Mouse (Mus musculus) neural tube, embryonic 13.5 days (tissue): Measurements from ENCODE around the gene Gpx7. TPM values are rescaled to one million over a fixed set of nuclear protein-coding genes. Genes with fewer than 3 reads are reported as not detected.

Experiments
- ATAC-seq: fragments of 200-750 bp; cut with Nextera tagmentation; 2 replicates; pipeline ENCODE4 v1.8.0; 2017; ENCODE audit warnings: low read depth, mild to moderate bottlenecking, moderate TSS enrichment, moderate library complexity
- H3K27ac ChIP-seq: fragments of 300-500 bp; sonication (generic); replicated peaks from 2 replicates; pipeline ENCODE4 v1.5.1; 2015; ENCODE audit warnings: moderate library complexity, mild to moderate bottlenecking, inconsistent platforms
- H3K27me3 ChIP-seq: fragments of 300-500 bp; sonication (generic); 2 replicates; pipeline ENCODE4 v1.6.1; 2015; ENCODE audit warnings: mild to moderate bottlenecking, inconsistent platforms
- H3K36me3 ChIP-seq: fragments of 300-500 bp; sonication (generic); 2 replicates; pipeline ENCODE4 v1.6.1; 2015; ENCODE audit warnings: mild to moderate bottlenecking, inconsistent platforms
- H3K4me1 ChIP-seq: fragments of 300-500 bp; sonication (generic); replicated peaks from 2 replicates; pipeline ENCODE4 v1.6.1; 2015; ENCODE audit warnings: inconsistent platforms
- H3K4me2 ChIP-seq: fragments of 300-500 bp; sonication (generic); 2 replicates; pipeline ENCODE4 v1.6.1; 2015; ENCODE audit warnings: inconsistent platforms, mild to moderate bottlenecking, moderate library complexity
- H3K4me3 ChIP-seq: fragments of 300-500 bp; sonication (generic); 2 replicates; pipeline ENCODE4 v1.5.1; 2015; ENCODE audit warnings: mild to moderate bottlenecking, inconsistent platforms
- H3K9ac ChIP-seq: fragments of 300-500 bp; sonication (generic); 2 replicates; pipeline ENCODE4 v1.6.1; 2015; ENCODE audit warnings: moderate library complexity, mild to moderate bottlenecking, inconsistent platforms
- H3K9me3 ChIP-seq: fragments of 300-500 bp; sonication (generic); 2 replicates; pipeline ENCODE4 v1.6.1; 2016; ENCODE audit warnings: inconsistent platforms
- WGBS: fragments of 180-500 bp; shearing (Covaris S2); methylation state at CpG from one replicate; pipeline ENCODE4 v1.1.7; 2015; 5-methylcytosine and 5-hydroxymethylcytosine counted together
- polyA plus RNA-seq: library from polyadenylated mRNA; unstranded; fragments of >200 nt; fragmentation: Nextera tagmentation; extraction: Ambion mirVana; gene quantifications from 2 replicates; pipeline ENCODE4 v1.2.1, GENCODE M21; 2015

Gene Gpx7
- polyA plus RNA-seq, 1 experiment from 2014 or later = 40.7 TPM

- no peak overlapping the region for H3K9ac ChIP-seq
- H3K4me1 ChIP-seq = peaks cover 19% of the 10 kb centered on the region
- no peak overlapping the region for H3K4me2 ChIP-seq
- no peaks in the 10 kb centered on the region for H3K36me3 ChIP-seq
- H3K27me3 ChIP-seq = no peaks in the 10 kb centered on the region
- ATAC-seq = no peak
- no peak overlapping the region for H3K4me3 ChIP-seq
- WGBS = 78% methylated on average over 11 of the region's 11 CpGs
- H3K9me3 ChIP-seq = no peaks in the 10 kb centered on the region
- H3K27ac ChIP-seq = no peak overlapping the region
Observed at GRCm38 (mm10) chr4:108427719-108428340, 21.1 kb upstream of the Gpx7 start.

- Histone ChIP-seq H3K4me3 (no peak overlapping the region), H3K9ac (no peak overlapping the region), H3K27me3 (no peaks in the 10 kb centered on the region), H3K4me1 (no peaks in the 10 kb centered on the region), H3K36me3 (no peaks in the 10 kb centered on the region), H3K27ac (no peak overlapping the region), H3K9me3 (no peaks in the 10 kb centered on the region), H3K4me2 (no peak overlapping the region)
- 89% methylated on average over 2 of the region's 2 CpGs for WGBS
- ATAC-seq = no peak
Observed at GRCm38 (mm10) chr4:108424587-108424986, 17.8 kb upstream of the Gpx7 start.

GRCm38 (mm10) chr4:108407621-108408020 is 860 bp upstream of the Gpx7 start:
- H3K4me1 ChIP-seq = peaks cover 24% of the 10 kb centered on the region
- no peak overlapping the region for H3K4me3 ChIP-seq
- H3K9ac ChIP-seq = no peak overlapping the region
- peaks cover 5% of the 10 kb centered on the region; the same call in 1 of the 2 replicates for H3K36me3 ChIP-seq
- no peak overlapping the region for H3K27ac ChIP-seq
- WGBS = 35% methylated on average over 8 of the region's 8 CpGs
- no peak for ATAC-seq
- H3K4me2 ChIP-seq = no peak overlapping the region
- no peaks in the 10 kb centered on the region for H3K9me3 ChIP-seq
- no peaks in the 10 kb centered on the region for H3K27me3 ChIP-seq

GRCm38 (mm10) chr4:108406138-108406860 is 462 bp downstream of the Gpx7 start:
- H3K9ac ChIP-seq = peak overlapping the region; percentile 80
- 1% methylated on average over 51 of the region's 52 CpGs for WGBS
- H3K4me1 ChIP-seq = peaks cover 24% of the 10 kb centered on the region
- ATAC-seq = peak; percentile 86
- H3K4me3 ChIP-seq = peak overlapping the region; percentile 51
- no peaks in the 10 kb centered on the region for H3K27me3 ChIP-seq
- peaks cover 7% of the 10 kb centered on the region; the same call in 1 of the 2 replicates for H3K36me3 ChIP-seq
- H3K27ac ChIP-seq = peak overlapping the region; percentile 64
- peak overlapping the region; percentile 84 for H3K4me2 ChIP-seq
- H3K9me3 ChIP-seq = no peaks in the 10 kb centered on the region

- Histone ChIP-seq H3K4me2 (peak overlapping the region; percentile 84), H3K27me3 (no peaks in the 10 kb centered on the region), H3K36me3 (peaks cover 7% of the 10 kb centered on the region; the same call in 1 of the 2 replicates), H3K27ac (peak overlapping the region; percentile 64), H3K9me3 (no peaks in the 10 kb centered on the region), H3K9ac (peak overlapping the region; percentile 80), H3K4me1 (peaks cover 24% of the 10 kb centered on the region), H3K4me3 (peak overlapping the region; percentile 51)
- peak; percentile 60; the same call in 1 of the 2 replicates for ATAC-seq
- WGBS = 61% methylated on average over 3 of the region's 3 CpGs
Observed at GRCm38 (mm10) chr4:108405766-108406137, 1.0 kb downstream of the Gpx7 start.

- H3K27ac ChIP-seq = no peak overlapping the region
- H3K4me1 ChIP-seq = peaks cover 24% of the 10 kb centered on the region
- no peak overlapping the region for H3K4me2 ChIP-seq
- H3K9ac ChIP-seq = no peak overlapping the region
- H3K9me3 ChIP-seq = no peaks in the 10 kb centered on the region
- ATAC-seq = no peak
- WGBS = 88% methylated on average over 8 of the region's 8 CpGs
- H3K4me3 ChIP-seq = no peak overlapping the region
- peaks cover 17% of the 10 kb centered on the region for H3K36me3 ChIP-seq
- H3K27me3 ChIP-seq = no peaks in the 10 kb centered on the region
Observed at GRCm38 (mm10) chr4:108403861-108404635, 2.7 kb downstream of the Gpx7 start.

GRCm38 (mm10) chr4:108400395-108400794 is 6.4 kb downstream of the Gpx7 start:
- H3K4me3 ChIP-seq = no peak overlapping the region
- WGBS = 90% methylated on average over 10 of the region's 10 CpGs
- no peak for ATAC-seq

GRCm38 (mm10) chr4:108394236-108394635 is 12.5 kb downstream of the Gpx7 start:
- H3K4me2 ChIP-seq = no peak overlapping the region
- H3K27me3 ChIP-seq = no peaks in the 10 kb centered on the region
- no peaks in the 10 kb centered on the region for H3K4me1 ChIP-seq
- H3K4me3 ChIP-seq = no peak overlapping the region
- ATAC-seq = no peak
- no peaks in the 10 kb centered on the region for H3K36me3 ChIP-seq
- H3K9ac ChIP-seq = no peak overlapping the region
- H3K27ac ChIP-seq = no peak overlapping the region
- H3K9me3 ChIP-seq = no peaks in the 10 kb centered on the region

More at GRCm38 (mm10) chr4:108400395-108400794, 6.4 kb downstream of the Gpx7 start:
- Histone ChIP-seq H3K4me1 (no peaks in the 10 kb centered on the region), H3K27me3 (no peaks in the 10 kb centered on the region), H3K9me3 (no peaks in the 10 kb centered on the region), H3K27ac (no peak overlapping the region), H3K36me3 (peaks cover 17% of the 10 kb centered on the region), H3K4me2 (no peak overlapping the region), H3K9ac (no peak overlapping the region)

- Histone ChIP-seq H3K4me2 (no peak overlapping the region), H3K4me1 (peaks cover 16% of the 10 kb centered on the region), H3K9me3 (no peaks in the 10 kb centered on the region), H3K4me3 (no peak overlapping the region), H3K27ac (no peak overlapping the region), H3K9ac (no peak overlapping the region), H3K27me3 (no peaks in the 10 kb centered on the region), H3K36me3 (no peaks in the 10 kb centered on the region)
- ATAC-seq = no peak
- 80% methylated on average over 2 of the region's 2 CpGs for WGBS
Observed at GRCm38 (mm10) chr4:108392558-108392957, 14.2 kb downstream of the Gpx7 start.

GRCm38 (mm10) chr4:108391124-108391523 is 15.6 kb downstream of the Gpx7 start:
- H3K4me3 ChIP-seq = no peak overlapping the region
- no peak for ATAC-seq
- WGBS = 81% methylated on average over 5 of the region's 5 CpGs
- no peak overlapping the region for H3K27ac ChIP-seq
- H3K36me3 ChIP-seq = no peaks in the 10 kb centered on the region
- H3K9me3 ChIP-seq = no peaks in the 10 kb centered on the region
- H3K9ac ChIP-seq = no peak overlapping the region
- H3K4me1 ChIP-seq = peaks cover 22% of the 10 kb centered on the region
- H3K4me2 ChIP-seq = no peak overlapping the region
- H3K27me3 ChIP-seq = no peaks in the 10 kb centered on the region

GRCm38 (mm10) chr4:108388741-108389140 is 18.0 kb downstream of the Gpx7 start:
- Histone ChIP-seq H3K36me3 (no peaks in the 10 kb centered on the region), H3K4me2 (no peak overlapping the region), H3K27ac (no peak overlapping the region), H3K4me1 (peaks cover 25% of the 10 kb centered on the region), H3K9ac (no peak overlapping the region), H3K9me3 (no peaks in the 10 kb centered on the region), H3K27me3 (peaks cover 18% of the 10 kb centered on the region), H3K4me3 (no peak overlapping the region)
- WGBS = 58% methylated on average over 3 of the region's 3 CpGs
- no peak for ATAC-seq

- 6% methylated on average over 18 of the region's 18 CpGs for WGBS
- peak overlapping the region; percentile 63 for H3K4me2 ChIP-seq
- ATAC-seq = peak; percentile 54
- peak overlapping the region; percentile 36 for H3K4me3 ChIP-seq
- no peaks in the 10 kb centered on the region for H3K9me3 ChIP-seq
- peaks cover 27% of the 10 kb centered on the region for H3K27me3 ChIP-seq
- peak overlapping the region; percentile 69 for H3K9ac ChIP-seq
- H3K4me1 ChIP-seq = peaks cover 31% of the 10 kb centered on the region
- H3K27ac ChIP-seq = peak overlapping the region; percentile 81
- no peaks in the 10 kb centered on the region for H3K36me3 ChIP-seq
Observed at GRCm38 (mm10) chr4:108387681-108388253, 19.0 kb downstream of the Gpx7 start.
